Mouse (Mus musculus) B cell, adult 2 months (primary cell): ENCODE results near the gene 4922502D21Rik.
"Not testable (repeated sequence)": the region's sequence is repeated elsewhere in the genome, so short reads cannot be mapped to it uniquely, and the experiment has no call there.

ENCODE experiments used
- DNase-seq, 2 experiments: peaks; one replicate each; pipeline ENCODE4 v3.0.0; 2022

The 4922502D21Rik gene

DNA sequence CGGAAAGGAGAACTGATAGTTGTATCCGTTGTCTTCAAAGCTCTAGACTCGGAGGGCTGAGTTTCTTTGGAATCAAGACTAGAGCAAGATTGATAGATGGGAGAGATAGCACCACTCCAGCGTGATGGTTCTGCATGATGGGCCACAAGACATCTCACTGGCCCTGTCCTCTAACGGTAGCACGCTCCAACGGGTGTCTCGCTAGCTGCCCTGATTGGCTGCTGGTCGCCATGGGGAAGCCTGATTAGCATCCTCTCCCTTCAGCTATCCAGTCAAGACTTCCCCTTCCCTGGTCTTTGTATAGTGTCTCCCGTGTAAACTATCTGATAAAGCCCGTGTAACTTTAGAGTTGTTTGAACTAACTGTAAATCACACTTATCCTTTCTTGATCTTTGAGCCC lies at the start of gene 4922502D21Rik:
Gene 4922502D21Rik (minus strand): TSS at position 187 of the 400 bp plus-strand sequence.
- no peak for DNase-seq

DNA sequence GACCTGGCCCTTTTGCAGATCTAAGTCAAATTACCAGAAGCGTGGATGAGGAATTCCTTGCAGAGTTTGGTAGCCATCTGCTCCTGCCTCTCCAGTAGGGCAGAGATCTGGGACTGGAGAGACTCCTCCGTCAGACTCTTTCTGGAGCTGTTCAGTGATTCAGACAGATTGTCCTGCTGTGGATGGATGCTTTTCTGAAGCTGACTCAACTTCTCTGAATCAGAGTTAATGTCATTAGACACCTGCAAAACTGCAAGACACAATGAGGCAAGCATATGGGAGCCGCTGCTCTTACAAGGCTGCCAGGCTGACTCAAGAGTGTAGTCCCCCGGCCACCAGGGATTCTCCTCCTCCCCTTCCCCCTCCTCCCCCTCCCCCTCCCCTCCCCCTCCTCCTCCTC lies 48.9 kb upstream of the 4922502D21Rik start:
- DNase-seq = no peak

DNA sequence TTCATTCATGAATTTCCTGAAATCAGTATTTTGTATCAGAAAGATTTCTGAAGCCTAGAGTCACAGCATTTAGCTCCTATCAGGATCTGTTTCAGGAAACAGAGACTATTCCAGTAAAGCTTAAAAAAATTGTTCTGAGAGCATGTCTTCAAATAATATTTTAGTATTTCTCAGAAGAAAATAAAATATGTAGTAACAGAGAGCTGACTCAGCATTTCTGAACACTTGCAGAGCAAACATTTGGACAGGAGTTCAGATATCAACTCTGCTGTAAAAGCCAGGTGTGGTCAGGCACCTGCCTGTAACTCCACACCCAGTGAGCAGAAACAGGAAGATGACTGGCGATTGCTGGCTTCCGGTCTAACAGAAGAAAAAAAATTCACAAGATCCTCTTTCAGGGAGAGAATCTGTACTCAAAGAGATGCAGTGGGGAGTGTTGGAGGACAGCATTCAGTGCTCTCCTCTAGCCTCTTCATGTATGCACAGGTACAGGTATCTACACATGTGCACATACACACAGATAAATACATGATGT lies 43.4 kb upstream of the 4922502D21Rik start:
- peak; percentile 19 to 22 for DNase-seq

DNA sequence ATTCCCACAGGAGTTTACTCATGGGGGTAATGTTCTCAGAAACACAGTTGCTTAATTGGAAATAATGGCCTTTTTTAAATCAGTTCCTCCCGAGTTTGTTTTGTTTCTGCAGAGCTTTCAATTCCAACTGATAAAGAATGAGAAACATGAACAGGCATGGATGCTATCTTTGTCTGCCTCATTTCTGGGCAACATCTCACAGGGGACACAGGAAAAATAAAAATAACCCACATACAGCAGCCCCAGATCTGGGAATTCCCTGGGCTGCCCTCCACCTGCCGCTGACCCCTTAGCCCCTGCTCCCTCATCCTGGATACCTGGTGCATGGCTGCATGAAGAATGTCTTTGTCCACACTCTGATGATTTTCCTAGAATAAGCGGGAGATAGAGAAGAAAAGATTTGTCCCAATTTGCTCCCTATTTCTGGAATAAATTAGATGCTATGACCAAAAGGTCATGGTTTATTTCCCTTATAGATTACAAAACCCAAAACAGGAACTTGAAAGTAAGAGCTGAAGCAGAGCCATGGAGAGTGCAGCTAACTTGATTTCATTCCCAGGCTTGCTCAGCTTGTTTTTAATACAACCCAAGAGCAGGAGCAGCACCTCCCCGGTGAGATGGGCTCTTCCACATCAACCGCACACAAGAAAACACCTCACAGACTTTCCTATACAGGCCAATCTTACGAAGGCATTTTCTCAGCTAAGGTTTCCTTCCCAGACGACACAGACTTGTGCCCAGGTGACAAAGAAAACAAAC lies 38.0 kb upstream of the 4922502D21Rik start:
- DNase-seq = no peak

DNA sequence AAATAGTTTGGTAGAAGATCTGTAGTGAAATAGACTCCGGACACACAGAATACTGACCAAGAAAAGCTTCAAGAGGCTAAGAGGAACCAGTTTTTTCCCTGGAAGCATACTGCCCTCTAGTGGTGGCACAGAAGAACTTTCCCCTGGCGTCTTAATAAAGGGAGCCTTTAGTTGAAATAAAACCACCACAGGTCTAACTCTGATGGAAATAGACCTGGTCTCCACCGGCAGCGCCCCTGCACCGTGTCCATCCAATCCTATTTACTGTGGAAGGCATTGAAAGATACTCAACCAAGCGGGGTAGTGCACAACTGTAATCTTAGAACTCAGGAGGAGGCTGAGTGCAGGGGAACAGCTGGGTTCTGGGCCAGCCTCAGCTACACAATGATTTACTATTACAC lies 34.4 kb upstream of the 4922502D21Rik start:
- peak; percentile 74 to 79 for DNase-seq

DNA sequence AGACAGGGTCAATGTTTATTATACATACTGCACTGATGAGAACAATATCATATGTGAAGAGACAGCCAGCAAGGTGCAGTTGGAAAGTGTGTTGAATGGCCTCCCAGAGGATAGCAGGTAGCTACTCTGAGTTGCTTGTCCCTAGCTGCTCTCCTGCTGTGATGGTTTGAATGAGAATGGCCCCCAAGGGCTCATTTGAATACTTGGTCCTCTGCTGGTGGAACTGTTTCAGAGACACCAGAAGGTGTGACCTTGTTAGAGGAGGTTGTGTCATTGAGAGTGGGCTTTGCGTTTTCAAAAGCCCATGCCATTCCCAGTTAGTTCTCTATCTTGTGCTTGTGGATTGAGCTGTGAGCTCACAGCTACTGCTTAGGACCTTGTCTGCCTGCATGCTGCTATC lies 32.3 kb upstream of the 4922502D21Rik start:
- DNase-seq = no peak

DNA sequence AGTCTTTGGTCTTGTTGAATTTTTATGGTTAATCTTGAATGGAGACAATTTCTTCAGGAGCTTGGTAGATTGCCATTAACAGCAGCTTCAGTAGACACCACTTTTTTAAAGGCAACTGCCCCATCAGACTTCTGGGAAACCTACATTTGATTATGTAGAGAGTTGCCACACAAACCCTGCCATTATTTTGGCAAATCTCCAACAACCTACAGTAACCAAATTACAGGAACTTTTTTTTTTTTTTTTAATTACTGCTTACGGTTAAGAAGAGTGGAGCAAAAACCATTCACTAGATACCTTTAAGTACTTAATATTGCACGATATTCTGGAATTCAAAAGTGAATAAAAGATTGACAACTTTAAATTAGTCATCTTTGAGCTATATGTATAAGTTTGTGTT lies 27.9 kb upstream of the 4922502D21Rik start:
- no peak for DNase-seq

DNA sequence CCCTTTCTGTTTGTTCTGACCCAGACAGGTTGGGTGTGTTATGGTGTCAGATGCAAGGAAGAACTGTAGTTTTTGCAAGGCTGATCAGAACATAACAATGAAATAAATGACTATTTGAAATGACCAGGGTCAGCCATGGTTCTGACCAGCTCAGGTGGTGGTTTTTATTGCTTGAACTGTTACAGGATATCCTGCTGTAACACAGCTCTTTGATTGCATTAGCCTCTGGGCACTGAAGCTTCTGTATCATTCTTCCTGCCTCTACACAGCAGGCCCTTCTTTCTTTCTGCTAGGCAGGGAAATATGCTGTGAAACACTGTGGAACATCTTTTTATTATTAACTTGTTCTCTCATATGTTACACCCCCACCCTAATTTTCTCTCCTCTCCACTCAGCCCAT lies 24.8 kb upstream of the 4922502D21Rik start:
- DNase-seq = no peak

DNA sequence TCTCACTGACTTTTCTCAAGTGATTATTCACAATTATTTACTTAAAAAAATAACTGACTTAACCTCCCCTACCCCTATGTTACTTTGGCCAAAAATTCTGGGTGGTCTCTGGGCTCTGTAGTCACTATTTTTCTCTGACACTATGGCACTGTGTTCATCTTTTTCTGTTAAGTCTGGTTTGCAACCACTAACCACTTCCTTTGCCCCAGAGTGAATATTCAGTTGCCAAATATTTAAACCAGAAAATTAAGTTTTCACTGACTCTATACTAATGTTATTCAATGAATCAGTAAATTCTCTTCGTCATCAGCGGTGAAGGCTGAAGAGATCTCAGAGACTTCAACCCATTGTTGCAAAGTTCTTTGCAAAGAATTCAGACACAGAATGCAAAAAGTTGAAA lies 24.2 kb upstream of the 4922502D21Rik start:
- DNase-seq = no peak

DNA sequence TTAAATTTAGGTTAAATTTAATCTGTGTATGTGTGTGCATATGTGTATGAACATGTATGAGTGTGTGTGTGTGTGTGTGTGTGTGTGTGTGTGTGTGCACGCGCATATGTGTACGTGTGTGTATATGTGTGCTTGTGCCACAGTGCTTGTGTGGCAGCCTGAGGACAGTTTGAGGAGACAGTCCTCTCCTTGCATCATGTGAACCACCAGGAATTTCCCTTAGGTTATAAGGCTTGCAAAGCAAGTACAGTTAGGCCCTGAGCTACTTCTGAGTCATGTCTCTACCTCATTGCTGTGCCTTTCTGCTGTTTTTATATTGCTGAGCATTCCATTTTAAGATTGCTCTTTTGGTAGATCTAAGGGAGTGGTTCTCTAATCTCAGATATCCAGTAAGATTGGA lies 19.5 kb upstream of the 4922502D21Rik start:
- no peak for DNase-seq

DNA sequence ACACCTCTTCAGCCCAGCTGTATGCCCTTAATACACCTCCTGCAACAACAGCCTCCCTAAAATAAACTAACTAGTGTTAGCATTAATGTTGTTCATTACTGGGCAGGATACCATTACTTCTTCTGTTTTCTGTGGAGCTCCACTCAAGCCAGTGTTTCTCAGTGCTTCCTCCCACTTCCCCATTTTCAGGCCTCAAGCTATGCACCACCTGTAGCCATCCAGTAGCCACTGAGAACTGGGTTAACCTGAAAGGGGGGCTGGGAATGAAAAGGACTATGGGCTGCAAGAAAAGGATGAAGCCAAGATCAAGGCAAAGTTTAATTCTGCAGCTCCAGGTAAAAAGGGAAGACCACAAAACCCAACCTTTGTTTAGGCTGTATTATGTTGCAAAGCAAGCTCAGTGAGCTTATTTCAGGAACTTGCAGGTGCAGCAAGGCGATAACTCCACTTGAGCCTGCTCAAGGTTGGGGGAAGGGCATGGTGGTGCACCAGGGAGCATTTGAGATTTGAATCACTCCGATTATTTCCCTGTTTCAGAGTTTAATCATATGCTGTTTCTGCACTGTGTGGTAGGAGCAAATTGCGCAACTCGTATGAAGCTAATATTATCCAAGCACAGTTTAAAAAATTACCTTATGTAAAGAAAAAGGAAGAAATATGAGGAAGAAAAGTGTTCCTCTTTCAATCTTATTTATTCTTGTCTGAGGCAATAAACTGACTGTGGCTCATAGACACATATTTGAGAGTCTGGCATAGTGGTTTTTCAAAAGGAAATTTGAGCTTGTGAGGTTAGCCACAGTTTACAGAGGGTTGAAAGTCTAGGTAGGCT lies 18.1 kb upstream of the 4922502D21Rik start:
- DNase-seq = peak; percentile 66 to 68

DNA sequence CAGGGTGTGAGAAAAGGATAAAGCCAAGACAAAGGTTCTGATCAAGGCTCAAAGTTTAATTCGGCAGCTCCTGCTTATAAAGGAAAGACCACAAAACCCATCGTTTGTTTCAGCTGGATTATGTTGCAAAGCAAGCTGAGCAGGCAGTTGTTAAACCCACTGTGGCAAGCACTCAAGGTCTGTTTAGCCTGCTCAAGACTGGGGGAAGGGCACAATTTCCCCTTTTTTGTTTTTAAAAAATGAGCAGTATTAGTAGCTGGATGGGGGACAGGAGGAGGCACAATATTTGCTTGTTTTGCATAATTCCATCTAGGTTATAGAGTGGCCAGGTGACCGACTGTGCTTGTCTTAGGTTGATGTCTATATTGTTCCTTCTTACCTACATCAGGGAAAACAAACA lies 12.8 kb upstream of the 4922502D21Rik start:
- DNase-seq = peak; percentile 39 to 44

GRCm38 (mm10) chr6:129342391-129342790 lies 10.8 kb upstream of the 4922502D21Rik start, which contains the start of gene Clec12a:
Clec12a (plus strand) TSS chr6:129342691.
- DNase-seq = not testable (repeated sequence)

DNA sequence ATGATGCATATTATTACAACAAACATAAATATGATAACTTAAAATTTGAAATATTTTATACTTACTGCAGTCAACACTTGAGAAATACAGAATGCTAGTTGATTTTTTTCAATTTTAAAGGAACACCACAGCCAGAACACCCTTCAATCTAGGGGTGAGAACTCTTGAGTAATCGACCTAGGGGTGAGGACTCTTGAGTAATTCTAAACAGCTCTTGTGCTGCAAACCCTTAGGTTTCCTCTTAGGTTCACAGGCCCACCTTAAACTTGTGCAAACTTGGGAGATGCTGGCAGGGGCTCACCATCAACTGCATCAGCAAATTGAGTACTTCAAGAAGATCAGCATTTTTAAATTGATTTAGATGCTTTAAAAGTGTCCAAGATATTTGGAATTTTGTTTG lies 6.2 kb upstream of the 4922502D21Rik start:
- no peak for DNase-seq

- DNase-seq = peak; percentile 78 to 80
These were observed 2.1 kb upstream of the 4922502D21Rik start for GRCm38 (mm10) chr6:129333674-129334078.

DNA sequence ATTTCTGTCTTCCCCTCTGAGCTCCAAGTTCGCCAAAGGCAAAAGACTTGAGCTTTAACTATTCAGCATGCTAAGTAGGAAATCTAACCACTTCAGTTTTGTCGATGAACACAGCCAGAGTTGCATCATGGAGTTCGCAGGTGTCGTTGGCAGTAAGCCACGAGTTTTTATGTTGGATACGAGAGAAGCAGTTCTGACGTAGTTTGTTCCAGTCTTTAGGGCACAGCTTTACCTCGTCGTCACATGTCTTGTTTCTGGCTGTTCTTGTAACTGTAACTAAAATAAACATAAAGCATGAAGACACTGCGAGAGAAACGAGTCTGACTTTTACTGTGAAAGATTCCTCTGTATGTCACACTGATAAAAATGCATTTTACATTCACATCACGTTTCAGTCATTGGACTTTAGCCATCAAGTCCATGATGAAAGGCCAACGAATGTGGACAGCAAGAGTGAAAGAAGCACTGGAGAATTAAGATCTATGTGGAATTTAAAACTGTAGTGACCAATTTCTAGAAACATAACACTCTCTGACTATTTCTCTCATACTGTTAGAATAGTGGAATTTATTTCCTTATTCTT lies 4.9 kb downstream of the 4922502D21Rik start:
- peak in 1 of 2 experiments; percentile 26 for DNase-seq

DNA sequence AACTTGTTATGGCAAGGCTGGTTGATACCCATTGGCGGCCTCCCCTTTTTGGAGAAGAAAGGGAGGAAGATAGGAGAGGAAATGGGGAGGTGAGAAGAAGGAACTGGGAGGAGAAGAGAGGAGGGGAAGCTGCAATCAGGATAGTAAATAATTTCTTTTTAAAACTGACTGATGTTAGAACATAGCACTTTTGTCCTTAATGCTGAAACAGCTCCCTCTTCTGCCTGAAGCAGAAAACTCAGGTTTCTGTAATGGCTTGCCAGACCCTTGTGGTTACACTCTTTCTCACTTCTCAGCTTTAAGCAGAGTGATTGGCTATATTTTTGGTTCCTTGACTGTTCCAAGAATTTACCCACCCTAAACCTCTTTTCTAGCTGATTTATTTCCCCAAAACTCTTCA lies 5.6 kb downstream of the 4922502D21Rik start:
- DNase-seq = peak; percentile 40 to 47

GRCm38 (mm10) chr6:129319331-129319730 lies 12.3 kb downstream of the 4922502D21Rik start:
- no peak for DNase-seq

DNA sequence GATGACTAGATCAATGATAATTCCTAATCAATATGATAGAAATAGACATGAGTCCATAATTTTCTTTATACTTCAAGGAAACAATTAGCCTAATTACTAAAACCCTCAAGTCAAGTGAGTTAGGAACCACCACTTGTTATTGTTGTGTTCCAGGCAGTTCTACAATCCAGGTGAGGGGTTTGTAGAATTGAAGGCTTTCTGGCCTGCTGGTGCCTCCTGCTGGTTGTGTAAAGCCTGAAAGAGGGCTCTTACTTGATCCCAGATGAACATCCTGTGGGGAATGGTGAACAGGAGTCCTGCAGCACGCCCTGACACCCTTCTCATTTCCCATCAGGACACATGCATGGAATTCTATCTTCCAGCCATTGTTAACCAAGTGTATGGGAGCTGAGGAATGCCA lies 13.2 kb downstream of the 4922502D21Rik start:
- peak; percentile 29 to 30 for DNase-seq

- no peak for DNase-seq
These were observed 15.1 kb downstream of the 4922502D21Rik start for GRCm38 (mm10) chr6:129316463-129316862.

DNA sequence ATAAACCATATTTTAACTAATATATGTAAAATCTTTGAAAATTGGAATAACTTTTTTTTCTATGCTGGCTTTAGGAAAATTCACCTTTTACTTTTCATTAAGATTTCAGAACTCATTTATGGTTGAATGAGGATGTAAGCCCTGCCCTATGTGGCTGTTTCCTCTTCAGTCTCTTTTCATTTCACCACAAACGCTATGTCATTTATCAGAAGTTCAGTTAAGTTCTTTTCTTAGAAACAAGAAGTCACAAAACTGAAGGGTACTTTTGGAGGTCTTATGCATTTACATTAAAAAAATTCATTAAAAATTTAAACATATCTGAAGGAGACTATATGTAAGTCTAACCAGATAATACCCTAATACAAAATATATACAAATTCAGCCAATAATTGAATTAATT lies 15.9 kb downstream of the 4922502D21Rik start:
- no peak for DNase-seq

- DNase-seq = no peak
These were observed 16.9 kb downstream of the 4922502D21Rik start for GRCm38 (mm10) chr6:129314655-129315168.

- no peak for DNase-seq
These were observed 19.1 kb downstream of the 4922502D21Rik start for GRCm38 (mm10) chr6:129312499-129312898.
